Mouse (Mus musculus) heart, embryonic 16.5 days (tissue): ENCODE results near the gene Ncam1. TPM values are rescaled to one million over a fixed set of nuclear protein-coding genes. Genes with fewer than 3 reads are reported as not detected.
A peak's percentile ranks its signal among the peaks of the same experiment; 100 is the strongest.

Source experiments
- ATAC-seq: fragments of 200-750 bp; cut with Nextera tagmentation; replicated peaks from 2 replicates; pipeline ENCODE4 v1.8.0; 2017; ENCODE audit warnings: moderate number of reproducible peaks; ENCODE audit not compliant: insufficient read depth, low FRiP score; ENCODE audit errors: extremely low read depth
- H3K27ac ChIP-seq: fragments of 300-500 bp; sonication (generic); 2 replicates; pipeline ENCODE4 v1.5.1; 2014; ENCODE audit warnings: mild to moderate bottlenecking, low read length, control low read depth, moderate library complexity
- H3K27me3 ChIP-seq: fragments of 300-500 bp; sonication (generic); 2 replicates; pipeline ENCODE4 v1.6.1; 2014; ENCODE audit warnings: low read length, mixed read lengths; ENCODE audit not compliant: control insufficient read depth, insufficient read depth
- H3K36me3 ChIP-seq: fragments of 300-500 bp; sonication (generic); 2 replicates; pipeline ENCODE4 v1.6.1; 2014; ENCODE audit not compliant: control insufficient read depth, insufficient read depth
- H3K4me1 ChIP-seq: fragments of 300-500 bp; sonication (generic); 2 replicates; pipeline ENCODE4 v1.6.1; 2014; ENCODE audit warnings: low read length, mixed read lengths; ENCODE audit not compliant: control insufficient read depth, insufficient read depth
- H3K4me2 ChIP-seq: fragments of 300-500 bp; sonication (generic); 2 replicates; pipeline ENCODE4 v1.6.1; 2014; ENCODE audit warnings: low read depth, mild to moderate bottlenecking, control low read depth, low read length
- H3K4me3 ChIP-seq: fragments of 300-500 bp; sonication (generic); 2 replicates; pipeline ENCODE4 v1.5.1; 2014; ENCODE audit warnings: mild to moderate bottlenecking, control low read depth, low read length
- H3K9ac ChIP-seq: fragments of 300-500 bp; sonication (generic); 2 replicates; pipeline ENCODE4 v1.6.1; 2014; ENCODE audit warnings: low read length, control low read depth
- H3K9me3 ChIP-seq: fragments of 300-500 bp; sonication (generic); replicated peaks from 2 replicates; pipeline ENCODE4 v1.6.1; 2016; ENCODE audit warnings: low read length; ENCODE audit not compliant: control insufficient read depth
- WGBS: fragments of 180-500 bp; shearing (Covaris S2); extraction: QIAGEN DNeasy Blood & Tissue Kit; methylation state at CpG from one replicate; pipeline ENCODE4 v1.1.7; 2014; 5-methylcytosine and 5-hydroxymethylcytosine counted together
- polyA plus RNA-seq: library from polyadenylated mRNA; unstranded; fragments of >200 nt; fragmentation: Nextera tagmentation; extraction: Ambion mirVana; gene quantifications from 2 replicates; pipeline ENCODE4 v1.2.1, GENCODE M21; 2015

Ncam1 gene
- polyA plus RNA-seq, 1 experiment from 2014 or later = 153 TPM

DNA sequence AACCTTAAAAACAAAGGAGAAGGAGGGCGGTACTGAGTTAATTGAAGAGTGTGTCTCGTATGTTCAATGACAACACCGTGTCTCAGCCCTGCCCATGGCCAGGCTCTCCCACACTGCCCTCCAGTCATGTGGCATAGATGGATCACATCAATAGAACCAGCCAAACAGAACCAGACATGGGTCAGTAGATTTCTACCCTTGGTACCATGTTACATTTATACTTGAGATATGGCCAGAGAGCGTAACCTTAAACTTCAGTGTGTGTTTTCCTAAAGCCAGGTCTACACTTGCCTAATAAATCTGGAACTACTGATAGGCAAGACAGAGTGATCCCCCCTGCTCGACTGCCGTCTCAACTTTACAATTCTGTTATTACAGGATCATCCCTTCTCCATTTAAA, 38.2 kb downstream of the Ncam1 start:
- H3K27me3 ChIP-seq = no peaks in the 10 kb centered on the region
- no peak overlapping the region for H3K9ac ChIP-seq
- no peak overlapping the region for H3K27ac ChIP-seq
- peaks cover 18% of the 10 kb centered on the region for H3K4me1 ChIP-seq
- ATAC-seq = no peak
- 86% methylated on average over 6 of the region's 6 CpGs for WGBS
- H3K36me3 ChIP-seq = no peaks in the 10 kb centered on the region
- H3K4me3 ChIP-seq = no peak overlapping the region
- no peaks in the 10 kb centered on the region for H3K9me3 ChIP-seq
- H3K4me2 ChIP-seq = no peak overlapping the region

DNA sequence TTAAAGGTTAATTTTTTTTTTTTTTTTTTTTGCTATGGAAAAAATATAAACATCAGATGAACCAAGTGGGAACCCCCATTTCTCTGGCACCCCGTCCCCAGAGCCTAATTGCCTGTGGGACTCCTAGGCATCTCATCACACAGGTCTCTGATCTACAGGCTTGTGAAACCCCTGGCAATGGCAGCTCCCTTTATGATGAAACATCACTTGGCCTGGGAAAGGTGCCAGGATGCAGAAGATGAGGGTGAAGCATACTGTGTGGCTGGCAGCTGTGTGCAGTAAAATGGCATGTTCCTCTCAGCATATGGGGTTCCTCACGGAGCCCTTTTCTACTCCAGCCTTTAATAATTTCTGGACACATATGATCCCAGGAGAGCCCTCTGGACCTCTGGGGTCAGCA, 40.3 kb downstream of the Ncam1 start:
- Histone ChIP-seq H3K36me3 (no peaks in the 10 kb centered on the region), H3K4me1 (peaks cover 36% of the 10 kb centered on the region), H3K4me2 (peak overlapping the region; percentile 4; the same call in 1 of the 2 replicates), H3K9ac (no peak overlapping the region; the same call in 1 of the 2 replicates), H3K27ac (peak overlapping the region; percentile 44), H3K4me3 (no peak overlapping the region), H3K27me3 (no peaks in the 10 kb centered on the region), H3K9me3 (no peaks in the 10 kb centered on the region)
- WGBS = 40% methylated on average over 2 of the region's 2 CpGs
- ATAC-seq = peak; percentile 55; the same call in 1 of the 2 replicates

DNA sequence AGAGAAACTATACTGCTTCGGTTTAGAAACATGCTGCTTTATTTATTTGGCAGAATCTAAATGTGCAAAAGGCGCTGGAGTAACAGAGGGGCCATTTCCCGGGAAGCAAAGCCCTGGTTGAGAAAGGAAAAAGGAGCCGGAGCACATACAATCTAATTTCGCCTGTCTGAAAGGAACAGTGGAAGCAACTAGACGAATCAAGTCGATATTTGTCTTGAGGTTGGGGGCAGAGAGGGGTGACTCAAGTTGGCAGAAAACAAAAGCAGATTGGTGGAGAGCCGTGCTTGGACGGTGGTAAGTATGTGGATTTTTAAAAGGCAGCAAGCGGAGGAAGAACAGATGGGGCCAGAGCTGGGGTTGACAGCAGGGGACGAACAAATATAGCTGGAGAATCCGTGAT, 40.7 kb downstream of the Ncam1 start:
- no peak overlapping the region for H3K9ac ChIP-seq
- peak overlapping the region; percentile 4; the same call in 1 of the 2 replicates for H3K4me2 ChIP-seq
- ATAC-seq = no peak; the same call in 1 of the 2 replicates

DNA sequence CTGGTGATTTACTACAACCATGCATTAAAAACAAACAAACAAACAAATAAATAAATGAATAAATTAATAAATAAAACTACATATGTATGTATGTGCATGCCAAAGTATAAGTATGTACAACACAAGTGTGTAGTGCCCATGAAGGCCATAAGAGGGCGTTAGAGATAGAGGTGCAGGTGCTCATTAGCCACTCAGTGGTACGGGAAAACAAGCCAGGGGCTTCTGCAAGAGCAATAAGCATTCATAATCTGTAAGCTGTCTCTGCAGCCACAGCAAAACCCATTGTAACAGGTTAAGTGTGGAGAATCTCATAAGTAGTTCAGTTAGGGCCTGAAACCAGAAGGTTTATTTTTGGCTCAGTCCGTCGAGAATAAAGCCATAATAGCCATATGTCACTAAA, 41.1 kb downstream of the Ncam1 start:
- peak overlapping the region; percentile 4; the same call in 1 of the 2 replicates for H3K4me2 ChIP-seq
- H3K4me1 ChIP-seq = peaks cover 36% of the 10 kb centered on the region
- H3K4me3 ChIP-seq = no peak overlapping the region
- WGBS = 71% methylated on average over 4 of the region's 4 CpGs
- ATAC-seq = no peak
- H3K27ac ChIP-seq = peak overlapping the region; percentile 44
- no peaks in the 10 kb centered on the region for H3K36me3 ChIP-seq
- no peak overlapping the region for H3K9ac ChIP-seq
- no peaks in the 10 kb centered on the region for H3K9me3 ChIP-seq
- H3K27me3 ChIP-seq = no peaks in the 10 kb centered on the region

More for the DNA sequence above, 40.7 kb downstream of the Ncam1 start:
- Histone ChIP-seq H3K4me1 (peaks cover 36% of the 10 kb centered on the region), H3K9me3 (no peaks in the 10 kb centered on the region), H3K27ac (peak overlapping the region; percentile 44), H3K4me3 (no peak overlapping the region), H3K36me3 (no peaks in the 10 kb centered on the region), H3K27me3 (no peaks in the 10 kb centered on the region)
- 53% methylated on average over 12 of the region's 12 CpGs for WGBS

DNA sequence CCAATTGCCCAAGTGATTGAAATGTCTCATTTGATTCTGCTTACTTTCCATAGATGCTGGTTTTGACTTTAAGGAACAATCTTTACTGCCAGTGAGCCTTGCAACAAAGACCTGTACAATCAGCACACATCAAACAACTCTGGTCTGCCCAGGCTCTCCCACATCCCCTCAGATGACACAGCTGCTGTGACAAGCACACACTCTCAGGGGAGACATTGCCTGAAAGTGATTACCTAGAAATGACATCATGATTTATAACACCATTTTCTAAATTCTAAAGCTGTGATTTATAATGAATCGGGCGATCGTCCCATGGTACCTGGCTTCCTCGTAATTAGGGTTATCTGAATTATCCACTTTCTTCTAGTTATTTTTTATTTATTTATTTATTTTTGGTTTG, 42.0 kb downstream of the Ncam1 start:
- Histone ChIP-seq H3K4me1 (peaks cover 36% of the 10 kb centered on the region), H3K27ac (no peak overlapping the region), H3K27me3 (no peaks in the 10 kb centered on the region), H3K4me2 (no peak overlapping the region), H3K9ac (no peak overlapping the region), H3K4me3 (no peak overlapping the region), H3K36me3 (no peaks in the 10 kb centered on the region), H3K9me3 (no peaks in the 10 kb centered on the region)
- WGBS = 88% methylated on average over 4 of the region's 4 CpGs
- ATAC-seq = no peak

DNA sequence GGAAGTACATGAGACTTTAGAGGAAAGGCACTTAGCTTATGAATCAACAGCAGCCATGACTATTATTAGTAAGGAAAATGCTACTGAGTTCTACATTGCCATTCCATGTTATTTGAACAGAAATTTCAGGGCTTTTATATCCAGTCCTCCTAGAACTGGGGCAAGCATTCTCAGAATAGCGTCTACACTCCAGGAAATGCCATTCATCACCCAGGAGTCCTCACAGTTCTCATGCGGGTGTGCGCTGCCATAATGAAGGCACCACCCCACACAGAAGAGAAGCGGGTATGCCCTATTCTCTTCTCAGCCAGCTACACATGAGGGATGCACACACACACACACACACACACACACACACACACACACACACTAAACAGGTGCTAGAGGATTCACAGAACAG, 43.5 kb downstream of the Ncam1 start:
- Histone ChIP-seq H3K27me3 (no peaks in the 10 kb centered on the region), H3K9me3 (no peaks in the 10 kb centered on the region), H3K27ac (0 out of 2 replicates have a peak overlapping the region, but pooled peaks have one; percentile 36), H3K9ac (no peak overlapping the region), H3K4me1 (peaks cover 36% of the 10 kb centered on the region), H3K4me3 (no peak overlapping the region), H3K4me2 (peak overlapping the region; percentile 14), H3K36me3 (no peaks in the 10 kb centered on the region)
- 0 out of 2 replicates have a peak, but pooled peaks have one; percentile 18 for ATAC-seq
- WGBS = 29% methylated on average over 4 of the region's 4 CpGs

DNA sequence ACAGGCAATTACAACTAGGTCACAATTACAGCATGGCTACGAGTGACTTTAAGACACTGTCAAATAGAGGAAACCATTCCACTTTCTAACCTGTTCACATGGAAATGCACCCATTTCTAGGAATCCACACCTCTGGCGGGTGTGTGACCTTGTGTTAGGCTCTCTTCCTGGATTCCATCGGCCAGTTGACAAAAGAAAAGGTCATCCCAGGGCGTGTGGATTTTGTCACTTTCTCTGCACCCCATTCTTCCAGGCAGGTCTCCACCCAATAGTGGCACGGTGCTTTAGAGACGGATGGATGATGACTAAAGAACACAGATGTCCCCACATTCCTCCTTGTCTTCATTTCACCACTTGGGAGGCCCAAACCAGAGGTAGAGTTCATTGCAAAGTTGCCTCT, 47.3 kb downstream of the Ncam1 start:
- Histone ChIP-seq H3K4me1 (peaks cover 22% of the 10 kb centered on the region), H3K27me3 (no peaks in the 10 kb centered on the region), H3K4me2 (no peak overlapping the region), H3K9me3 (no peaks in the 10 kb centered on the region), H3K27ac (no peak overlapping the region), H3K9ac (no peak overlapping the region), H3K4me3 (no peak overlapping the region), H3K36me3 (no peaks in the 10 kb centered on the region)
- ATAC-seq = no peak
- 62% methylated on average over 6 of the region's 6 CpGs for WGBS

DNA sequence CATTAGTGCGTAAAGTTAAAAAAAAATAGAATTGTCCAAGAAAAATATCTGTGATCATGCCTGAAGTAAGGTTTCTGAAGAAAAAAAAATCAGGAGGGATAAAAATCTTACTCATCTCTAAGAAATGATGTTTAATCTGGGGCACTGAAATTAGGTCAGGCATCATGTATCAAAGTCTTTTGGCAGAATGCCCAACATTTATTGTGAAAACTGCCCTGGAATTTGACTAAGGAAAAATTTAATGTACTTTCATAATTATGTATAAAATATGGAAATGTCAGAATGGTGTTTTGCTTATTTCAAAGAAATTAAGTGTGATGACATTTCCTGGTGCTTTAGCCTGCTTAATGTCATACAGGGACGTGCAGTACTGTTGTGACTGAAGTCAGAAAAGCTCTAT, 52.5 kb downstream of the Ncam1 start:
- Histone ChIP-seq H3K4me1 (peaks cover 16% of the 10 kb centered on the region), H3K27me3 (no peaks in the 10 kb centered on the region), H3K27ac (no peak overlapping the region), H3K4me2 (no peak overlapping the region), H3K36me3 (no peaks in the 10 kb centered on the region), H3K9me3 (no peaks in the 10 kb centered on the region), H3K4me3 (no peak overlapping the region), H3K9ac (no peak overlapping the region)
- no peak for ATAC-seq
- WGBS = 74% methylated on average over 2 of the region's 2 CpGs

DNA sequence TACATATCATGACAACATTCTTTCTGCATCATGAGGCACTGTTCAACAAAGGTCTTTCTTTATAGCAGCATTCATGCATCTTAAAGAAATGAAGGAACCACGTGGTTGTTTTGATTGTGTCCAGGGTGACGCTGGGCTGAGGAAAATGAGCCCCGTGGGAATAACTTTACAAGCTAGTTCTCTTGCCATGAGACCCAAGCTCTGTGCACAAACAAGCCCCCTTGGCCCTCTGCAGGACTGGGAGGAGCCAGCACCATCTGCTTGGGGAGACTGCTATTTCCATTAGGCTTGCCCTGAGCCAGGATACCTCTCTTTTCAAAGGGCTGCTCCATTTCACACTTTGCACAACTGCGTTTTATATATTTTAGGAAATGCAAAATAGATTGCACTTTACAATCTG, 53.0 kb downstream of the Ncam1 start:
- Histone ChIP-seq H3K27ac (no peak overlapping the region), H3K27me3 (no peaks in the 10 kb centered on the region), H3K9me3 (no peaks in the 10 kb centered on the region), H3K4me2 (no peak overlapping the region), H3K4me3 (no peak overlapping the region), H3K9ac (no peak overlapping the region), H3K36me3 (no peaks in the 10 kb centered on the region), H3K4me1 (peaks cover 16% of the 10 kb centered on the region)
- ATAC-seq = no peak; the same call in 1 of the 2 replicates
- 61% methylated on average over 4 of the region's 4 CpGs for WGBS
